Mouse (Mus musculus) gastrocnemius, postnatal 10 days (tissue): ENCODE measurements at regions not wholly inside any gene's neighbourhood (a gene's known extent, or its start where the extent isn't known, plus 50 kb on each side); places are given as distances from the start of the nearest gene placed in this dataset.

Experiments
- DNase-seq: peaks from one replicate; pipeline ENCODE4 v3.0.0; 2021; ENCODE audit warnings: mixed read lengths

GRCm38 (mm10) chr4:54170202-54170931 lies 344.5 kb downstream of the Tmem38b start:
- peak; percentile 44 for DNase-seq

GRCm38 (mm10) chr4:54184213-54184612 lies 358.4 kb downstream of the Tmem38b start:
- no peak for DNase-seq

- DNase-seq: no peak
Measured at GRCm38 (mm10) chr4:54195734-54196133, 369.9 kb downstream of the Tmem38b start.

GRCm38 (mm10) chr4:54202440-54202839 lies 376.6 kb downstream of the Tmem38b start:
- no peak for DNase-seq

- no peak for DNase-seq
Measured at GRCm38 (mm10) chr4:54224572-54224971, 398.7 kb downstream of the Tmem38b start.
